Mouse (Mus musculus) bone marrow, adult 2 months (tissue): ENCODE results near the gene Tuba1b.
"Not testable (repeated sequence)": the region's sequence is repeated elsewhere in the genome, so short reads cannot be mapped to it uniquely, and the experiment has no call there.

Experiments
- CTCF ChIP-seq: fragments of 200-500 bp; IDR thresholded peaks from 2 replicates; pipeline ENCODE4 v1.5.1; 2011; ENCODE audit warnings: low read length, control low read depth; ENCODE audit not compliant: control insufficient read depth, insufficient read depth
- POLR2A ChIP-seq: fragments of 200-500 bp; IDR thresholded peaks from 2 replicates; pipeline ENCODE4 v1.6.1; 2011; ENCODE audit warnings: low read depth, mild to moderate bottlenecking, control low read depth, low read length, borderline replicate concordance; ENCODE audit not compliant: control insufficient read depth

DNA sequence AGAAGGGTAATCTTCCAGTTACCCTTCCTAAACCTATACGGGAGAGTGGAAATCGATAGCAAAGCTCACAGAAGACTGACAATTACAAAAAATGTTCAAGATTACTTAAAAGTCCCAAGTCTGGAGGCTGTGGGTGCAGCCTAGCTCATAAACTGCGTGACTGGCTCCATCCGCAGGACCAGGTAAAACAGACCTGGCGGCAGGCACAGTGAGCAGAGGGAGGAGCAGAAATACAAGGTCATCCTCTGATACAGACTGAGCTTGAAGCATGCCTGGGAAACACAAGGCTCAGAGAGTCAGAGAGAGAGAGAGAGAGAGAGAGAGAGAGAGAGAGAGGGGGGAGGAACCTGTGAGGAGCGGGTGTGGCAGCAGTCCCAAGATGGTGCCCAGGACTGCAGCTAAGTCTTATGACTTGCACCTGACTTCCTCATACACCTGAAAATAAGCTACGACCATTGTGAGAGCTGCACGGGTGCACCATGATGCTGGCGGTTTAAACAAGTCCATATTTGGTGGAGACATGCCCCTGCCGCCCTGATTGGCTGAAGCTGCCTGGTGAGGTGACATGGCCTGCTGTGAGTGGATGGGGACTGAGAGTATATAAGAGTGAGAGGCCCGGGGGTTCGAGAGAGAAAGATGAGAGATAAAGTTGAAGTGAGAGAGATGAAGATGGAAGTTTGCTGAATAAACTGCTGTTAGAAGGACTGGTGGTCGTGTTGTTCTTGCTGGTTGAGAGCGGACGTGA lies 37.4 kb upstream of the Tuba1b start:
- not testable (repeated sequence) for TF ChIP-seq CTCF, POLR2A
